Mouse (Mus musculus): ENCODE results near the gene Padi1. TPM values are rescaled to one million over a fixed set of nuclear protein-coding genes. Genes with fewer than 3 reads are reported as not detected.

Gene Padi1
- polyA plus RNA-seq, 1 experiment: 0.02 TPM

GRCm38 (mm10) chr4:140868484-140869190, 23.1 kb upstream of the Padi1 start:
- WGBS: 18% methylated on average over 14 of the region's 14 CpGs

DNA sequence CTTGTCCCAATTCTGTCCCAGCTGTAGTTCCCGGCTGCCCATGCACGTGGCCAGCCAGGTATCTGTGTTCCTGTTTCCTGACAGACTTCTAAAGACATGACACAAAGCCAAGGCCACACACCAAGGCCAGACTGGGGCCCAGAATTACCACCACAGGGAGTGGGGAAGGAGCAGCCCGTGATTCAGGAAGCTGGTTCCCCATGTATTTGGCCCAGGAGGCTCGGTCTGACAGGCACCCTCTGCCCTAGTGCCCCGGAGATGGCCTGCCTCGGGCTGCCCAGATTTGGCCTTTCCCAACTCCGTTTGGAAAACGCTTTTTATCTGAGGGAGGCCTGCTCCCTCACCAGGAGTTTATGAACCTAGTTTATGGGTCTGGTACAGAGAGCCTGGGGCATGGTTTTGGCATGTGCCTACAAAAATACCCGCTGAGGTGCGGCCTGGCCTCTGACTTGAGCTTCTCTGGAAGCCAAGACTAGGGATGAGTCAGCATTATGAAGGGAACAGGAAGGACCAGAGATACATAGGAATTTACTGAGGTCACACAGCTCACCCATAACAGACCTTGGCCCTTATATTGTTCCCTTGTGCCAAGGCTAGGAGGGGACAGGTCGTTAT, 16.6 kb upstream of the Padi1 start:
- 22% methylated on average over 11 of the region's 11 CpGs for WGBS
- DNase-seq (ENCODE audit: low read depth, low spot score): no peak

More at GRCm38 (mm10) chr4:140868484-140869190, 23.1 kb upstream of the Padi1 start:
- no peak for DNase-seq (ENCODE audit: low read depth, low spot score)

GRCm38 (mm10) chr4:140860767-140861147, 15.2 kb upstream of the Padi1 start:
- WGBS: 79% methylated on average over 7 of the region's 7 CpGs
- no peak for DNase-seq (ENCODE audit: low read depth, low spot score)

DNA sequence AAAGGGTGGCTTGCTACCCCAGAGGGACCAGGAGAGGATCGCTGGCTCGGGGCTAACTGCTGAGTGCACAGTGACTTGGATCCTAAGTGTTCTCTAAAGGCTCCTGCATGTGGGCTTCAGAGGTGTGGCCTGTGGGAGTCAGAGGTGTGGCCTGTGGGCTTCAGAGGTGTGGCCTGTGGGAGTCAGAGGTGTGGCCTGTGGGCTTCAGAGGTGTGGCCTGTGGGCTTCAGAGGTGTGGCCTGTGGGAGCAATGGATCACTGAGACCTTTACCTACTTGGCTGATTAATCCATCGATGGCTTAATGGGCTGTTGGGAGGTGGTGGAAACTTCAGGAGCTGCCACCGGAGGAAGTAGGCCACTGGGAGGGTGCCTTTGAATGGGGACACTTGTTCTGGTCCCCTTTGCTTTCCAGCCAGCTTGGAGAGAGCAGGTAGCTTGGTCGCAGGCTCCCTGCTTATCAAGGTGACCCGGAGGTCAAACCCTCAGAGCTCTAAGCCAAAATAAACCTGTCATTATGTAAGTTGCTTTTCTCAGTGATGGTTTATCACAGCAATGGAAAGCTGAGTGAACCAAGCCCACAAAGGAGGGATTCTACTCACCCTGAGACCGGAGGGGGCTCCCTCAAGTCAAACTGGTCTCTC, 14.7 kb upstream of the Padi1 start:
- 40% methylated on average over 7 of the region's 7 CpGs for WGBS

GRCm38 (mm10) chr4:140859291-140859690, 13.7 kb upstream of the Padi1 start:
- WGBS: 65% methylated on average over 11 of the region's 11 CpGs
- no peak for DNase-seq (ENCODE audit: low read depth, low spot score)

More for the DNA sequence above, 14.7 kb upstream of the Padi1 start:
- DNase-seq (ENCODE audit: low read depth, low spot score): no peak

- WGBS: 36% methylated on average over 7 of the region's 7 CpGs
Observed at GRCm38 (mm10) chr4:140857813-140858212, 12.2 kb upstream of the Padi1 start.

DNA sequence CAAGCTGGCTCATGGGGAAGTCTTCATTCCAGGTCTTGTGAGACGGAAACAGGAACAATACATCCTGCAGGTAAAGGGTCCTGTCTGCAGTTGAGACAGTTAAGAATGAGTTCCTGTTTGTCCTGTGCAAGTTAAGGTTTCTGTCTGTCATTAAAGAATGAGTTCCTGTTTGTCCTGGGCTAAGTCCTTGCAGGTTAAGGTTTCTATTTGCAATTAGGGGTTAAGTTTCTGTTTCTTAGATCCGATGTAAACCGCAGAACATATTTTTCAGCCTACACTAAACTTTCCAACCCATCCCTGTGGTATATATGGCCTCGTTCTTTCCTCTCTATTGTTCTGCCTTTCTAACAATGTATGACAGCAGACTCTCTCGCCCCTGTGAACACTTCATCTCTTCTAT, 11.5 kb upstream of the Padi1 start:
- WGBS: 62% methylated on average over 5 of the region's 5 CpGs

More at GRCm38 (mm10) chr4:140857813-140858212, 12.2 kb upstream of the Padi1 start:
- DNase-seq (ENCODE audit: low read depth, low spot score): no peak

GRCm38 (mm10) chr4:140855151-140855550, 9.6 kb upstream of the Padi1 start:
- DNase-seq (ENCODE audit: low read depth, low spot score): no peak
- 75% methylated on average over 10 of the region's 10 CpGs for WGBS

More for the DNA sequence above, 11.5 kb upstream of the Padi1 start:
- no peak for DNase-seq (ENCODE audit: low read depth, low spot score)

DNA sequence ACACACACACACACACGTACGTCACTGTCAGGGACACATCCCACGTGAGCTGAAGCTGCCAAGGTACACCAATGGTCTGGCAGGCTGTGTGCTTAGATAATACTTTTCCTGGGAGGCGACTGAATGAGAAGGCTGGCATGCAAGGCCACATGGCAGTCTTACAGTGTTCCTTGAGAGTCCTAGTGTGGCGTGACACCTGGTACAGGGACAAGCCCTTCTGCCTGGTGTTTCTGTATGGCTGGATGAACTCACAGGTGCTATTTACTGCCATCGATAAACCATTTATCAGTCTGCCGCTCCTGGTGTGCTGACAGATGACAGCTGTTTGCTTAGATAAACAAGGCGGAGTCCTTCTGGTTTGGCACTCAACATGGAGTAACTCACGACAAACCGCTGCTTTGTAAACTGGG, 8.9 kb upstream of the Padi1 start:
- WGBS: 22% methylated on average over 10 of the region's 10 CpGs
- peak; percentile 11 for DNase-seq (ENCODE audit: low read depth, low spot score)

DNA sequence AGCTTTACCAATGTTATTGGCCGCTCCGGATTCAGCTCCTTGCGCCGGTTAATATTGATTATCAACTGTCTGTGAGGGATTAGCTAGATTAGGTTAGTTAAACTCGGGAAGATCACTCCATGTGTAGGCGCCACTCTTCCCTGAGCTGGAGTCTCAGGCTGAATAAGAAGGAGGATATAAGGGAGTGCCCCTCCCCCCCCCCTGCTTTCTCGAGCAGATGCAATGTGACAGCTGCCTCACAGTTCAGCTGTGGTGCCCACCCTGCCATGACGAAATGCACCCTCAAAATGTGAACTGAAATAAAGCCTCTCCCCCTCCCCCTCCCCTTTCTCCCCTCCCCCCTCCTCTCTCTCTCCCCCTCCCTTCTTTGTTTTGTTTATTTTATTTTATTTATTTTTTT, 8.0 kb upstream of the Padi1 start:
- WGBS: 62% methylated on average over 8 of the region's 8 CpGs
- DNase-seq (ENCODE audit: low read depth, low spot score): no peak

GRCm38 (mm10) chr4:140849310-140849709, 3.7 kb upstream of the Padi1 start:
- no peak for DNase-seq (ENCODE audit: low read depth, low spot score)
- WGBS: 75% methylated on average over 11 of the region's 11 CpGs

GRCm38 (mm10) chr4:140844991-140845390, 587 bp downstream of the Padi1 start:
- DNase-seq (ENCODE audit: low read depth, low spot score): no peak
- WGBS: 34% methylated on average over 4 of the region's 4 CpGs

DNA sequence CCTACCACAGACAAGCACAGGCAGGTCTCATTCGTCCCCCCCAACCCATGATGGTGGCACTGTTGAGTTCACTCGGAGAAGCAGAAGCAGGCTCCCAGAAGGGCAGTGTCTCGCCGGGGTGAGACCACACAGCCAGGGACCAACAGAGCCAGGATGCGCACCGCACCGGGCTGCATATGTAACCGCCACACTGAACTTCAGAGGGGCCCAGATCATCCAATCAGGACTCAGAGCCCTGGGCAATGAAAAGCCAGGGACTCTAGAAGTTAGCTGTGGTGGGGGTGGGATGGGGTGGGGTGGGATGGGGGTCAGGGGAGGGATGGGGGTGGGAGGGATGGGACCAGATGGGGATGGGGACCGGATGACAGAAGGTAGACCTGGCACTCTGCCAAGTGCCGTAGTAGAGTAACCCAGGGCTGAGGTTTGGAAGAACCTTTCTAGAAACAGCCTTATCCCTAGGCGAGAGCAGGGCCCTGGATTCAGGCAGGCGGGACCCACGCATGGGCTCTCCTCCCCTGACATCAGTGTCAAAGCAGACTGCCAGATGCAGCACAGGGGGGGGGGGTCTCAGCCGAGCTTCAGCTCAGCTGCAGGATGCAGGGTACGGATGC, 1.8 kb downstream of the Padi1 start:
- DNase-seq (ENCODE audit: low read depth, low spot score): no peak
- 65% methylated on average over 15 of the region's 15 CpGs for WGBS

- DNase-seq (ENCODE audit: low read depth, low spot score): no peak
- 85% methylated on average over 1 of the region's 1 CpGs for WGBS
Observed at GRCm38 (mm10) chr4:140842909-140843308, 2.7 kb downstream of the Padi1 start.

DNA sequence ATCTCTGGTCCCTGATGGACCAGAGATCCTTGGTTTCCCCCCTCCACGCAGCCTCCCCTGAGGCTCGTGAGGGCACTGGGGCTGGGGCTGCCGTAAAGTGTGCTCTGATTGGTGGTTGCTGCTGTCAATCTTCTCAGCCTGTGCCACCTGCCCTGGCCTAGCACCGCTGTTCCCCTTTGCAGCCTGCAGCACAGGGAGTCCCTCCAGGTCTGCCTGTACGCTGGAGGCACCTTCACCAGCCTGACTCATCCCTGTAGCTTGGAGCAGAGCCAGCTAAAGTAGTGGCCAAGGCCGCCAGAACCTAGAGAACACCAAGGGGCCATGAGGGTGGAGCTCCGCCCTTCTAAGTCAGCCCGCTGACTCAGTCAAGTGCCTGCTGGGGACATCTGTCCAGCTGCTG, 7.7 kb downstream of the Padi1 start:
- no peak for DNase-seq (ENCODE audit: low read depth, low spot score)
- WGBS: 13% methylated on average over 8 of the region's 8 CpGs

GRCm38 (mm10) chr4:140836208-140836866, 9.2 kb downstream of the Padi1 start:
- WGBS: 52% methylated on average over 11 of the region's 11 CpGs
- DNase-seq (ENCODE audit: low read depth, low spot score): no peak

DNA sequence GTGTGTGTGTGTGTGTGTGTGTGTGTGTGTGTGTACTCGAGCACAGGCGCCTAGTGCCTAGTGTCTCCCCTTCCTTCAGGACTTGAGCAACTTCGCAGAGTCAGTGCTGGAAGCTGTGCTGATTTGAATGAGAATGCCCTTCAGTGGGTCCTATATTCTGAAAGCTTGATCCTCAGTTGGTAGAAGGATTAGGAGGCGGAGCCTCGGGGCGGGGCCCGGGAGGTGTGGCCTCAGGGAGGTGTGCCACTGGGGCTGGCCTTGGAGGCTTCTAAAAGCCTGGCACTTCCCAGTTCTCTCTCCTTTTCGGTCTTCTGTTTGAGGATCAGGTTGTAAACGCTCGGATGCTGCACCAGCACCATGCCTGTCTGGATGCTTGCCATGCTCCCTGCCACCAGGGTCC, 9.9 kb downstream of the Padi1 start:
- no peak for DNase-seq (ENCODE audit: low read depth, low spot score)
- WGBS: 10% methylated on average over 10 of the region's 10 CpGs

GRCm38 (mm10) chr4:140834327-140834934, 11.1 kb downstream of the Padi1 start:
- 69% methylated on average over 6 of the region's 6 CpGs for WGBS
- no peak for DNase-seq (ENCODE audit: low read depth, low spot score)

- WGBS: 54% methylated on average over 8 of the region's 8 CpGs
- no peak for DNase-seq (ENCODE audit: low read depth, low spot score)
Observed at GRCm38 (mm10) chr4:140832821-140833220, 12.8 kb downstream of the Padi1 start.

All from large intestine, adult 2 months (tissue).